Mouse (Mus musculus) thymus, postnatal 0 days (tissue): ENCODE data around the gene Npnt. TPM values are rescaled to one million over a fixed set of nuclear protein-coding genes. Genes with fewer than 3 reads are reported as not detected.

Source experiments
- DNase-seq: peaks from one replicate; pipeline ENCODE4 v3.0.0-alpha.2; 2015; ENCODE audit warnings: low spot score
- polyA plus RNA-seq: library from polyadenylated mRNA; unstranded; fragments of >200 nt; fragmentation: Nextera tagmentation; extraction: Ambion mirVana; gene quantifications from 2 replicates; pipeline ENCODE4 v1.2.1, GENCODE M21; 2015

Gene Npnt
- polyA plus RNA-seq, 1 experiment from 2014 or later = 14.4 TPM

- DNase-seq = no peak
These were observed 9.7 kb downstream of the Npnt start for GRCm38 (mm10) chr3:132940181-132940990.

- DNase-seq = no peak
These were observed 11.1 kb downstream of the Npnt start for GRCm38 (mm10) chr3:132939006-132939405.

DNA sequence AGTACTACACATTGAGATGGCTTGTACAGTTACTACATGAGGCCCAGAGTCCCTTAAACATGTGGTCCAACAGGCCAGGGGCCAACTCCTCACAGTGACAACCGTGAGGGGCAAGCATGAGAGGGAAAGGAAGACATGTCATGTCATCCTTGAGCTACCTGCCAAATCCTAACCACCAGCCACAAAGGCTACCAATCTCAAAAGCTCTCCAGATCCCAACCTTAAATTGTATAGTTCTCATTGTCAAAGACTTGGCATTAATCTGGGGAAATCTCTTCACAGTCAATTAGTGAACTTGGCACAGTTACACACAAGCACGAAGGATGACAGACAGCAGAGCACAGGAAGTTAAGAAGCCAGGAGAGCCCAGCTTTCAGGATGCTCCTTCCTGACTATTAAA lies 15.4 kb downstream of the Npnt start:
- DNase-seq = no peak

DNA sequence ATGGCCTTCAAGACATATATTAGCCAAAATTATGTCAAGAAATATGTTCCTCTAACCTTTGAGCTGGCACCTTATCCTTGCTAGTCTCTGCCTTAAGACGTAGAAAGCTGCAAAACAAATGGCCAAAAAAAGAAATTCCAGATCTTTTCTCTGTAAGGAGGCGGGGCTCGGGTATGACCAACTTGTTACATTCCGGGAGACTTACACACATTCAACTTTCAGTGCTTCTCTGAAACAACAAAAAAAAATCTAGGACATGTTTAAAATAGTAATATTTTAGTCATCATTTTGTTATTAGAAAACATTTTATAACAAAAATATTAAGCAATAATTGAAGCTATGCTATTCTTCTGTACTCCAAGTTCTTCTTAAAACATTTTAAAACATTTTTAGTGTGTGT lies 18.6 kb downstream of the Npnt start:
- no peak for DNase-seq

- no peak for DNase-seq
These were observed 20.2 kb downstream of the Npnt start for GRCm38 (mm10) chr3:132929866-132930265.

DNA sequence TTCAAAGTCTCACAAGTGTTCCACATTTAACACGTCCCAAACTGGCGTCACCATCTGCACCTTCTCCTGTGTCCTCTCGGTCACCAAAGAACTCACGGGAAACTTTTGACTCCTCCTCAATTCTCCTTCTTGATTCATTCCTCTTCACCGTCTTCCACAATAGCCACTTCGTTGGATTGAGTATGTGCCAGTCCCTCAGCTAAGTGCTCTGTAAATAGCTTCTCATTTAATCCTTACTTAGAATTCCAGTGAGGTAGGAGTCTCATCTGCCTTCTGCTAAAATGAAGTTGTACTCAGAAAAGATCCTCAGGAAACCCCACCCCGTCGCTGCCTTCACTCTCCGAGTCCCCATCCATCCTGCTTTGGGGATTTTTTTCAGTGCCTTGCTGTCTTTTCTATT lies 21.9 kb downstream of the Npnt start:
- no peak for DNase-seq

- DNase-seq = no peak
These were observed 30.3 kb downstream of the Npnt start for GRCm38 (mm10) chr3:132919798-132920197.

DNA sequence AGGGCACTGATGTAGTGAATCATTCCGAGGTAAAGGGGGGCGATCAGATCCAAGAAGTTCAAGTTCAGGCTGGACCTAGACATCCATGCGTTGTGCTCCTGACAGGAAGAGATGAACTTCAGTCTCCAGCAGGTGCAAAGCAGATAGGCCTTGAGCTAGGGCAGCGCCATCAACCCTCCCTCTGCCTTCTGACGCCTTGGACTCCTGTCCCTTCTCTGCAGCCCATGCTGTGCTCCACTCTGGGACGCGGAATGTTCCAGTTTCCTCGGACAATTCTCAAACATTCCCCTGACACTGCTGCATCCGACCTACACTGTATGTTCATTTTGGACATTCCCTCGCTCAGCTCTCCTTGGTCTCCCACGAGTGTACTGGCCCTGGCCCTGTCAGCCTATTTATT lies 30.9 kb downstream of the Npnt start:
- DNase-seq = no peak

- DNase-seq = no peak
These were observed 32.6 kb downstream of the Npnt start for GRCm38 (mm10) chr3:132917356-132918090.

DNA sequence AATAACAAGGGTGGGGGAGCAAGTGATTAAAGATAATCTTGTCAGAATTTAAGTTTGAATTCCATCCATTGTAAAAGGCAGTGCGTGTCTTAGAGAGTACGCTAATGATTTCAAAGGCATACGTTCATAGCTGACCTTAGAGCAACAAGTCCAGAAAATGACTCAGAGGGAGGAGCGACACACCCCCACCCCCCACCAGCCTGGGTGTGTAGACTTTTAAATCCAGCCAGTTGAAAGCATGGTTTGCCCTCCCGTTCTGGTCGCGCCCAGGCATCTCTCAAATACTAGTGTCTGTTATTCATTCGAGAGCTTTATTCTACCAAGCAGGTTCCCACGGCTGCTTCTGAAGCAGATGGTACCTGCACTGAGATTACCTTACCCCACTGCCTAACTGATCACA lies 34.4 kb downstream of the Npnt start:
- no peak for DNase-seq

GRCm38 (mm10) chr3:132912420-132912819 lies 37.7 kb downstream of the Npnt start:
- DNase-seq = no peak

GRCm38 (mm10) chr3:132911716-132912115 lies 38.4 kb downstream of the Npnt start:
- DNase-seq = no peak

DNA sequence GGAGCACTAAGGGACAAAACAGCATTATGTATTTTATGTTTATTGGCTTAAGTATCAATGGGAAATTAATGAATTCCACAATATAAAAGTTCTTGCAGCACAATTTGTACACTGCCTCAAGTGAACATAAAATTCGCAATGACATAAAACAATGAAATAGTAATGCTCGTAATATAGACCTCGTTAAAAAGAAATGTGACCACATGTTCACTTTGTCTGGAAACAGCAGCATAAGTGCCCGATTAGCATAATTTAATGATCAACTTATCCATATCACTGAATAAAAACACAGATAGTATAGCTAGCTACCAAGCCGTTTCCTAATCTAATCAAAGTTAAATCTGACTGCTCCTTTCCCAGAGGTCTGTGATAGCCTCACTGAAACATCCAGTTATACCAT lies 39.4 kb downstream of the Npnt start:
- no peak for DNase-seq

GRCm38 (mm10) chr3:132909736-132910135 lies 40.4 kb downstream of the Npnt start:
- no peak for DNase-seq

DNA sequence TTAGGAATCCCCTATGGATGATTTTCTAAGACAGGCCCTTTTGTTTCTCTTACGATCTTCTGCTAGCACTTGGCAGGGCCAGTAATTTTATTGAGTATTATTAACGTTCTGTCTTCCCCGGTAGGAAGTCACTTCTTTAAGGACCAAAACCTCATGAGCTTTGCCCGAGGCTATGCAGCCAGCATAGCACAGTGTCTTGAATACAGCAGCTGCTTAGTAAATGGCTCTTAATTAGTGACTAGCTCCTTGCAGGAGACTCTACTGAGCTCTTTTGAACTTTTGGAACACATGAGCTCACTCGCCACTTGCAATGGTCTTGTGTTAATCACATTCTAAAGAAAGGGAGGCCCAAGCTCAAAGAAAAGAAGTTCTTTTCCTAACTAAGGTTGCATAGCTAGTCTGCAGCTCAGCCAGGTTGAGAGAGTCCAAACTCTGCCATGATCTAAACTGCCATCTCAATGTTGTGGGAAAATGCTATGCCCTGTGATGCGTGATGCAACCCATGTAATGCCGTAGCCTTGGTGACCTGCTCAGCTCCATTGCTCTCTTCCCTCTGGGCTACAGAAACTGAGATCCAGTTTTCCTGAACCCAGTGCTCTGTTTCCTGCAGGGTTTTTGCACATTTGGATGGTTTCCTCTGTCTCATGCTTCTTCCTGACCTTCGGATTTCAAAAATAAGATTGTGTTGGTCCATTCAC lies 42.4 kb downstream of the Npnt start:
- no peak for DNase-seq

- no peak for DNase-seq
These were observed 44.7 kb downstream of the Npnt start for GRCm38 (mm10) chr3:132905224-132905930.

DNA sequence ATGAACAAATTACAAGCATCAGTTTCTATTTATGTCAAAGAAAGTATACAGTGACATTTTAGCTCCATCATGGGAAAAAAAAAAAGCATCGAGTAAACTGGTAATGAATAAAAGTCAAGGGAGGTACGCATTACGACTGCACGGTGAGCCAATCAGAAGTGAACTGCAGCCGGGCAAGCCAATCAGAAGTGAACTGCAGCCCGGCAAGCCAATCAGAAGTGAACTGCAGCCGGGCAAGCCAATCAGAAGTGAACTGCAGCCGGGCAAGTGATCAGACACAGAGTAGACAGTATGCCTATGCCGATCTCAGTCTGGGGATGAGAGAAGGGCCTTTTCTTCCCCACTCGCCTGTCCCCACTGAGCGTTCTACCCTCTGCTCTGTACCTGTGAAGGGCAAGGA lies 46.7 kb downstream of the Npnt start:
- DNase-seq = no peak

DNA sequence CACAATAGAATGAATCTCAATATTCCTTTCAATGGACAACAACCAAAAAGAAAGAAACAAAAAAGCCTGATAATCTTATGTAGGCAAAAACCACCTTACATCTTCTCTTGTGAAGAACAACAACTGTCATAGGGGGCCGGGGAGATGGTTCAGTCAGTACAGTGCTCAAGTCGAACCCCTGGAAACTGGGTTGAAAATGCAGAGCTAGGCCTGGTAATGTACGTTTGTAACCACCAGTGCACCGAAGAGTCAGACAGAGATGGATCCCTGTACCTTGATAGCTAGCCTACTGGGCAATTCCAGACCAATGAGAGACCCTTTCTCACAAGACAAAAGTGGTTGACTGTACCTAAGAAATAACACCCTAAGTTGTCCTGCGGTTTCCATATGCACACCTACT lies 47.2 kb downstream of the Npnt start:
- no peak for DNase-seq

DNA sequence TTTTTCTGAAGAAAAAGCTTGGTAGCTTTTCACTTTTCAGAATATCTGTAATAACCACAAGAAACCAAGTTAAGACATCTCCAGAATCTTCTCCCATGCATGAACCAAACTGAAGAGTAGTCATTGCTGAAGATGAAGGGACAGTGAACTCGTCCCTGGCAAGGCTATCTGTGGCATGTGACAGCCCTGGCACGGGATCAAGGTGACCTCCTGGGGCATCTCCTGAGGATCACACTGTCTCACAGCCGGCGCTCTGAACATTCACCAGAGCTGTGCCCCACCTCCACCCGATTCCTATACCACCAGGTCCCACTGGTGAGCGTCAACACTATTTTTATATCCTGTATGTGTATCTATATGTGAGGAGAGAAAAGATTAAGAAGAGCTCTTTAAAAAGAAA lies 47.9 kb downstream of the Npnt start:
- DNase-seq = no peak

- DNase-seq = no peak
These were observed 52.2 kb downstream of the Npnt start for GRCm38 (mm10) chr3:132897891-132898290.

GRCm38 (mm10) chr3:132897390-132897789 lies 52.7 kb downstream of the Npnt start:
- no peak for DNase-seq

- DNase-seq = no peak
These were observed 56.0 kb downstream of the Npnt start for GRCm38 (mm10) chr3:132894086-132894485.
